Mouse (Mus musculus) layer of hippocampus, adult 18-20 months (tissue): ENCODE results near the gene Adh4. TPM values are rescaled to one million over a fixed set of nuclear protein-coding genes. Genes with fewer than 3 reads are reported as not detected.
A peak's percentile ranks its signal among the peaks of the same experiment; 100 is the strongest.
"Not testable (repeated sequence)": the region's sequence is repeated elsewhere in the genome, so short reads cannot be mapped to it uniquely, and the experiment has no call there.

Experiments used
- DNase-seq, 2 experiments: peaks; one replicate each; pipeline ENCODE4 v3.0.0; 2022; ENCODE audit warnings: low spot score in 2 of 2
- long read RNA-seq: library from polyadenylated mRNA; stranded (forward); transcript quantifications from one replicate; pipeline ENCODE4 v2.0.0, GENCODE M21; 2021
- total RNA-seq, 2 experiments: library from RNA; stranded (reverse); gene quantifications; 2 replicates each; pipeline ENCODE4 v1.2.3; 2021

The Adh4 gene
- not detected for total RNA-seq
- long read RNA-seq: 0 reads

DNA sequence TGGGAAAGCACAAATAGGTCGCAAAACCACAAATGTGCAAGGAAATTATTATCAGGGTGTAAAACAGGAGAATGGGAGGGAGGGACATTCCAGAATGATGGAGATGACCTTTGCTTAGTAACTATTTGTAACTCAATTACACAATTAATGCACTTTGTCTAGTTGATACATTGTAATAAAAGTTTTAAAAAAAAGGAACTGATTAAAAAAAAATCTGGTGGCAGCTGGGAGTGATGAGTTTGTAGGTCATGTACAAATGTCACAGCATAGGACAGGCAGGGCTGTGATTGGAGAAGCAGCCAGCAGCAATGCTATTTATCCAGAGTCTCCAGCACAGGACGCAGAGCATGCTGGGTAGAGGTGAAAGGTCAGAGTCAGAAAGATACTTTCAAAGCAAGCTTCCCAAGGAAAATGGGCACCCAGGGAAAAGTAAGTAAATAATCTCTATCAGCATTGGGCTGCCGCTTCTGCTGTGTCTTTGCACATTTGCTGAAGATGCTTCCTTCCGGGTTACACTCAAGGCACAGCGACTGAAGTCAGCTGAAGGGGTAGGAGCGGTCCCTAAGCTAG lies at the start of gene Adh4:
Gene Adh4, plus strand, starts transcription at position 346 of the 570 bp plus-strand sequence.
- no peak for DNase-seq

DNA sequence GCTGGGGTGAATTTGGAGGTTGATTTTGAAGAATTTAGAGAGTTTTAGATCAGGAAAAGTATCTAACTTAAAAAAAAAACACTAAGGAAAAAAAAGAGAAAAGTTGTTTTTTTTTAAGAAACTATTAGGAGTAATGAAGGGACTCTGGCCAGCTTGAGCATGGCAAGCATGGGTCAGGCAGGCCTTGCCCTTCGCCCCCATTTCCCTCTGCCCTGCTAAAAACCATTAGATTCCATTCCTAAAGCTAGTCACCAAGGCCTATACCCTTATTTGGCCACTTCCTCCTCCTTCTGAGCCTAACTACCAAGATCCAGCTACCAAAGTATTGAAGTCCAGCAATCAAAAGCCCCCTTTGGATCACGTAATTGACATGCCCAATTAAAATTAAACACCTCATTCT lies 49.1 kb upstream of the Adh4 start:
- no peak for DNase-seq

- no peak for DNase-seq
Observed at GRCm38 (mm10) chr3:138369546-138369945, 45.7 kb upstream of the Adh4 start.

DNA sequence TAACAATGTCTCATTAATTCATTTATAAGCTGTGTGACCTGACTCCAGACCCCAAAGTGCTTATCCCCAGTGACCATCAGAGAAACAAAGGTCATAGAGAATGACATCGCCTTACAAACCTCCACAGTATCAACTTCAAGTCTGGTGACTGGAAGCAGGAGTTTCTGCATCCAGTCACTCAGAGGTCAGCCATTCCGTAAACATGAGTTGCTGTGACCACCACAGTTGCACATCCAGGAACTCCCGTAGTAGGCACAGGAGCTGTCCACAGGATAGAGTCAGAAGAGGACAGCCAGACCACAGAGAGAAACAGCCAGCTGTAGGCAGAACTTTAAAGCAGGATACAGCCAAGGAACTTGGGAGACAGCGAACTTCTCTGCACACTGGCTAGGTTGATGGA lies 45.0 kb upstream of the Adh4 start:
- DNase-seq: not testable (repeated sequence)

DNA sequence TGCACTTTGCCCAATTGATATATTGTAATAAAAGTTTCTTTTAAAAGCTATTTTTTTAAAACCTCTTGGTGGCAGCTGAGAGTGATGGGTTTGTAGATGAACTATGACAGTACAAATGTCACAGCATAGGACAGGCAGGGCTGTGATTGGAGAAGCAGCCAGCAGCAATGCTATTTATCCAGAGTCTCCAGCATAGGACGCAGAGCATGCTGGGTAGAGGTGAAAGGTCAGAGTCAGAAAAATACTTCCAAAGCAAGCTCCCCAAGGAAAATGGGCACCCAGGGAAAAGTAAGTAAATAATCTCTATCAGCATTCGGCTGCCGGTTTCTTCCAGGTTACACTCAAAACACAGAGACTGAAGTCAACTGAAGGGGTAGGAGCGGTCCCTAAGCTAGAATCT lies 41.3 kb upstream of the Adh4 start:
- no peak for DNase-seq

DNA sequence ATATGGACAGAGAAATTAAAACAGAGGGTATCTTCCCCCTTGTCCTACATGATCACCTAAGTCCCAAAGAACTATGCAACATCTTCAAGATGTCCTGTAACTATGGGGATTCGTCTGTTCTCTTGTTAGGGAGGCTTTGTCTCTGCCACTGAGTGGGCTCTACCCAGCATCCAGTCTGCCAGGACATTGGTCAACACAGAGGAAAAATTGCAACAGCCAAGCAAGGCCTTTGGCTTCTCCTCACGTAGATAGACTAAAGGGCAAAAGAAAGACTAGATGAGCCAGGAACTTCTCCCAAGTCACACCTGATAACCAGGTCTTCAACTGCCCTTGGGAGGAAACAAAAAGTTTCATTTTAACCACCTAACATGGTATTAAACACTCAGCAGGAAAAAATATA lies 40.1 kb upstream of the Adh4 start:
- DNase-seq: no peak

DNA sequence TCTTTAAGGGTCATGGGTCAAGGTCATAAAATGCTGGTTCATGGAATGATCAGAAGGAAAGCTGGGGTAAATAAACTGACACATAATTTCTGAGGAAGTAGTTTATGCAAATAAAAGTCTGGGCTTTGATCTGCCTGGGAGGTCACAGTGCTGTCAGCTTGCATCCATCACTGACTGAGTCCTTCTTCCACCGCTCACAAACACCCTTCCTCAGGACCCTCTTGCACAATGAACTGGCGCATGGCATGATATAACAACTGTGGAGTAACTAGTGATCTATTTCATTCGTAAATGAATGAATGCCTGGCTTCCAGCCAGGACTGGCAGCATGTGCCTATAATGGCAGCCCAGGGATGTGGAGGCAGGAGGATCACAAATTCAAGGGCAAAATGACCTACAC lies 34.1 kb upstream of the Adh4 start:
- no peak for DNase-seq

- DNase-seq: no peak
Observed at GRCm38 (mm10) chr3:138387155-138387554, 28.1 kb upstream of the Adh4 start.

- DNase-seq: peak in 1 of 2 experiments; percentile 2
Observed at GRCm38 (mm10) chr3:138404872-138405271, 10.4 kb upstream of the Adh4 start.

DNA sequence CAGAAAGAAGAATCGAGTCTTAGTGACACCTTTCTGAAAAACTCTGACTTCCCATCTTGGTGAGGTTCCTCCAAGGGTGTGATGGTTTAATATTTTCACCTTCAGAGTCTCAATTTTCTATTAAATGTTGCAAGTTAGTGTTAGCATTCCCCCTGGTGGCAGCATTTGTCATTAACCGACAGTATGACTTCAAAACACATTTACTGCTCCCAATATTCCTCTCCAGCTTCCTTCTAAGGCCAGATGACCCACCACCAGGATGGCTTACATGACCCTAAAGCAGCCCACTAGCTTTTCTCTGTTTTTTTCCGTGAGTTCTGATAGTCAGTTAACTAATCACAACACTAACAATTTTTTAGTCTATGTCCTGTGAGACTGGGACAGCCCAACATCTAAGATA lies 9.9 kb upstream of the Adh4 start:
- peak; percentile 16 to 76 for DNase-seq

DNA sequence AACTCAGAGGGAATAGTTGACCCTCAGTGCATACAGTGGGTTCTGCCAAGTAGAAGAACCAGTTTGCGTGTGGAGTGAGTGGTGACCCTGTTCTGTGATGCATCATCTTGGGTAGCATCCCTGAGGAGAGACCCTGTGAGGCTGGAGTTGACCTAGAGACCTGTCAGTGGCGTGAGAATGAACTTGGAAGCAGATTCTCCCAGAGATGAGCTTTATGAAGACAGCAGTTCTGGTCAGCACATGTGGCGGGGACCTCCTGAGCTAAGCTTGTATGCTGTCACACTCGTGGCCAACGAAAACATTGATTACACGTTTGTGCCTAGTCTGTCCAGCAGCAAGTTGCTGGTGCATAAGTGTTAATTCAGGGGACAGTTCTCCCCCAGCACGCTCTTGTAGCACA lies 9.4 kb upstream of the Adh4 start:
- no peak for DNase-seq

- no peak for DNase-seq
Observed at GRCm38 (mm10) chr3:138407920-138408319, 7.3 kb upstream of the Adh4 start.

DNA sequence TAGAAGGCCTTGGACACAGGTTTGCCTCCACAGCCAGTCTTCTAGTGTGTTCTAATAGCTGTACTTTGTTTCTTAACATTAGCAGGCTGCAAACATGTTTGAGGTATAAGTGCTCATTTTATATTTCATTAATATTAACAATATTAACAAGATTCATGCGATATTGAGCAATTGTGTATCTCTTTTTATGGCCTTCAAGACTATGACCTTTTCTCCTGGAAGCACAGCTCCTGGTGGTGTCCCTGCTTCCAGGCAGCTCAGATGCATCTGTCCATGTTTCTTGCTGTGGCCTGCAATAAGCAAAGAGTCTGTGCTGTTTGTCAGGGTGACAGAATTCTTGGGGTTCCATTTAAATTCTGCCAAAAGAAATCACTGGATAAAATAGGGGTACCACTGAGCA lies 5.7 kb upstream of the Adh4 start:
- DNase-seq: no peak

DNA sequence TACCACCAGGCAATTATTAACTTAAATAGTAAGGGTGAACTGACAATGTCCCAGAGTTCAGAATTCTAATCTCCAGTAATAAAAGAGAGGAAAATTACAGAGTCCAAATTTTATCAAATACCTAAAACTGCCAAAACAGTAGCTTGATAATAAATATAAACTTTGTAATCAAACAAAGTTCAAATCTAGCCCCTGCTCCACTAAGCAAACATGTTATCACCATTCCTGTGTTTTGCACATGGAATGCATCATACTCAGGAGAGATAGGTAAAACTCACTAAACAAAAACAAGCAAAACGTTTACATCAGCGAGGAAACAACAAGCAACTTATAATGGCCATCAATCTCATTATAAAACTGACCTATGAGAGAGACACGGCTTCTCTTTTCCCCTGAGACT lies 5.1 kb upstream of the Adh4 start:
- DNase-seq: no peak

GRCm38 (mm10) chr3:138419369-138419768 lies 4.1 kb downstream of the Adh4 start:
- DNase-seq: no peak

GRCm38 (mm10) chr3:138420385-138420784 lies 5.1 kb downstream of the Adh4 start:
- no peak for DNase-seq

DNA sequence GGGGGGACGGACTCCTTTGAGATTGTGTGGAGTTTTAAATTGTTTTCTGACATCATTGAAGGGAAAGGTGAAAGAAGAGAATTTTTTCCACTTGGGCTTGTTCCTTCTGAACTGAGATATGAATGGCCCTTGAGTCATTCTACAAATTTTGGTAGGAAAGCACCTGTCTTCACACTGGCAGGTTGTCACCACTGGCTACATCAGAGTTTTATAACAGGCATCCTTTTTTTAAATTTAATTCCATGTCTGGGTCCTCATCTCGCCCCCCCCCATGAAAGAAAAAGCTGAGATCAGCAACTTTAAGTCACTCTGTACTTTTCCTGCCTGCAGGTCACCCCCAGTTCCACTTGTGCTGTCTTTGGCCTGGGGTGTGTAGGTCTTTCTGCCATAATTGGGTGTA lies 8.4 kb downstream of the Adh4 start:
- DNase-seq: no peak

GRCm38 (mm10) chr3:138424247-138424646 lies 9.0 kb downstream of the Adh4 start:
- DNase-seq: no peak

GRCm38 (mm10) chr3:138430360-138430976 lies 15.2 kb downstream of the Adh4 start:
- DNase-seq: no peak

- peak in 1 of 2 experiments; percentile 52 for DNase-seq
Observed at GRCm38 (mm10) chr3:138431835-138432234, 16.6 kb downstream of the Adh4 start.

DNA sequence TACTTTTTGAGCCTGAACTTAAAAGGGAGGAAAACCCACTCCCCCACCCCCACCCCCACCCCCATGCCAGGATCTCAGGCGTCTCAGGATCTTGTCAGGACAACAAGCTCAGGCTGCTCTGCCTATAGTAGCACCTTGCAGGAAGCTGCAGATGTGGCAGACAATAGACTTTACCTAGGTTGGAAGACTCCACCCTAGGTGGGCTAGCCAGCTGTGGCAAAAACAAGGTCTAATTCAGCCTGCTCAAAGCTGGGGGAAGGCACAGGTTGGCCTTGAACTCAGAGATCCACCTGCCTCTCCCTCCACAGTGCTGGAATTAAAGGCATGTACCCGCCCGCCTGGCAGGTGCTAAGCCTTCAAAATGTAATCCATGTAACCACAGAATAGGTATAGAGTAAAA lies 23.4 kb downstream of the Adh4 start:
- no peak for DNase-seq

DNA sequence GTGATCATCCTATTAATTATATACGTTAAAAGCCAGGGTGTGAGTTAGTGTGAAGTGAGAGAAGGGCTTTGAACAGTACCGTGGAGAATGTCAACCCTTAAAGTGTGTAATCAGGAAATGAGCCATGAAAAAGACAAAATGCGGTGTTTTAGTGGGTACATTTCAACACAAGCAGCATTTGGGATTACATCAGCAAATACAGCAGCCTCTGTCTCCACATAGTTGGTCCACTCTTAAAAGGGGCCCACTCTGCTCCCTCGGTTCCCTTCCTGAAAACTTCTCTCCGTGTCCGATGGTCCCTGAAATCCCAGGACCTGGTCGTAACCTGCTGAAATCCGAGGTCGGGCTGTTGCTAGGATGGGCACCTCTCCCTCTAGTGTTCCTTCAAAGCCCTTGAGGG lies 26.9 kb downstream of the Adh4 start:
- DNase-seq: no peak
